7 mouse cellular contexts compared by ENCODE assay signal in the genomic region with DNA sequence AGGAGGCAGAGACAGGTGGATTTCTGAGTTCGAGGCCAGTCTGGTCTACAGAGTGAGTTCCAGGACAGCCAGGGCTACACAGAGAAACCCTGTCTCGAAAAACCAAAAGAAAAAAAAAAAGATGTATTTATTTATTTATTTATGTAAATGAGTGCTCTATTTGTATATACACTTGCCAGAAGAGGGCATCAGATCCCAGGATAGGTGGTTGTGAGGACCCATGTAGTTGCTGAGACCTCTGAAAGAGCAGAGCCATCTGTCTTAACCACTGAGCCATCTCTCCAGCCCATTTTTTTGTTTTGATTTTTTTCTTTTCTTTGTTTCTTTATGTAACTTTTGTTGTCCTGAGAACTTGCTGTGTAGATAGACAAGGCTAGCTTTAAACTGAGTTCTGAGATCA. TPM values are rescaled to one million over a fixed set of nuclear protein-coding genes. Genes with fewer than 3 reads are reported as not detected.
DNase-seq lines count a peak whose midpoint lies in the region; ATAC-seq and TF ChIP-seq lines count a peak whose summit lies in the region.
"Not testable (repeated sequence)": the region's sequence is repeated elsewhere in the genome, so short reads cannot be mapped to it uniquely, and the experiment has no call there.

No protein-coding gene starts in this region.

- not testable (repeated sequence) for H3K4me1 ChIP-seq in MEL (ENCODE audit: control insufficient read depth in 1 of 2, insufficient read depth in 2 of 2, low read length in 2 of 2); kidney, postnatal 0 days (replicated peaks; ENCODE audit: insufficient read depth, low read length)

- H3K36me3 ChIP-seq in MEL (ENCODE audit: control insufficient read depth in 1 of 2, insufficient read depth in 2 of 2, low read length in 2 of 2) = peaks cover 6 to 31% of the 10 kb centered on the region in 2 experiments
- H3K36me3 ChIP-seq in kidney, postnatal 0 days (ENCODE audit: insufficient read depth, low read length) = 0 out of 2 replicates have a peak, but pooled peaks cover 14% of the 10 kb centered on the region

- TF ChIP-seq CTCF in MEL (IDR thresholded peaks at IDR 0.05 in 2 of 3, conservative IDR thresholded peaks at IDR 0.05 in 1 of 3; ENCODE audit: control insufficient read depth in 1 of 3, insufficient read depth in 1 of 3, low read depth in 2 of 3, low read length in 3 of 3, poor library complexity in 1 of 3, severe bottlenecking in 1 of 3) = peak in 1 of 3 experiments; percentile 1; a peak in 1 of 6 replicates
- TF ChIP-seq CTCF in brain, embryonic 14.5 days (IDR thresholded peaks at IDR 0.05; ENCODE audit: borderline replicate concordance, extremely low read depth, insufficient read depth, insufficient read length) = not testable (repeated sequence)
- peak; percentile 46 for TF ChIP-seq CTCF in kidney, postnatal 0 days (IDR thresholded peaks at IDR 0.05; ENCODE audit: low read depth)

- not testable (repeated sequence) for TF ChIP-seq POLR2A in MEL (IDR thresholded peaks at IDR 0.05; ENCODE audit: control insufficient read depth in 1 of 2, insufficient read depth in 1 of 2, low read depth in 1 of 2, low read length in 2 of 2, poor library complexity in 1 of 2); brain, embryonic 14.5 days (IDR thresholded peaks at IDR 0.05; ENCODE audit: borderline replicate concordance, extremely low read depth, insufficient read depth, insufficient read length, poor library complexity, severe bottlenecking)

- not testable (repeated sequence) for H3K4me2 ChIP-seq in kidney, postnatal 0 days (ENCODE audit: low read length)

- H3K27ac ChIP-seq in MEL (ENCODE audit: control insufficient read depth, low read depth, low read length); kidney, postnatal 0 days: not testable (repeated sequence)

- not testable (repeated sequence) for H3K9ac ChIP-seq in MEL (ENCODE audit: control insufficient read depth, low read depth, low read length, poor library complexity, severe bottlenecking); kidney, postnatal 0 days (ENCODE audit: low read depth, low read length)

- not testable (repeated sequence) for H3K79me2 ChIP-seq in MEL (ENCODE audit: control insufficient read depth, insufficient read depth, low read length, poor library complexity)

- TF ChIP-seq RAD21 in MEL (IDR thresholded peaks at IDR 0.05; ENCODE audit: low read depth, low read length) = not testable (repeated sequence)

- H3K4me3 ChIP-seq in MEL (ENCODE audit: control insufficient read depth in 1 of 2, insufficient read depth in 1 of 2, low read depth in 2 of 2, low read length in 2 of 2); kidney, postnatal 0 days (replicated peaks; ENCODE audit: low read depth, low read length): not testable (repeated sequence)

- WGBS in kidney, postnatal 0 days = 82% methylated on average over 2 of the region's 2 CpGs

- ATAC-seq in granulocyte monocyte progenitor cell, adult 5-6 weeks (replicated peaks; ENCODE audit: poor library complexity, severe bottlenecking) = peak; percentile 72; the same call in 1 of the 2 replicates
- ATAC-seq in kidney, postnatal 0 days (replicated peaks; ENCODE audit: low FRiP score, low read depth) = not testable (repeated sequence)

- not testable (repeated sequence) for H3K9me3 ChIP-seq in MEL (replicated peaks; ENCODE audit: insufficient read depth, low read length); kidney, postnatal 0 days (replicated peaks; ENCODE audit: low read length)

- peak; percentile 41 for DNase-seq in MEL (ENCODE audit: low read depth, low spot score)
- DNase-seq in brain, embryonic 14.5 days (ENCODE audit: low read depth) = peak; percentile 44
- DNase-seq in kidney, postnatal 0 days (ENCODE audit: low spot score) = peak; percentile 53
- DNase-seq in lung, postnatal 10 days = peak; percentile 5
- DNase-seq in natural killer cell, adult 2 months (ENCODE audit: low spot score in 2 of 2) = peak; percentile 21 to 32
- peak; percentile 56 for DNase-seq in thymus, postnatal 0 days (ENCODE audit: low spot score)

- not testable (repeated sequence) for H3K27me3 ChIP-seq in MEL (ENCODE audit: control insufficient read depth in 1 of 2, insufficient read depth in 2 of 2, low read length in 2 of 2); kidney, postnatal 0 days (ENCODE audit: insufficient read depth, low read length)

- not testable (repeated sequence) for TF ChIP-seq EP300 in MEL (IDR thresholded peaks at IDR 0.05; ENCODE audit: low read depth in 1 of 2, low read length in 2 of 2)

TF ChIP-seq in MEL, 35 proteins besides CTCF, POLR2A, EP300 and RAD21:
- TF ChIP-seq ZNF384 (IDR thresholded peaks at IDR 0.05; ENCODE audit: low read depth, low read length) = peak; percentile 46; the same call in 1 of the 2 replicates

RNA-seq across cellular contexts. Expression of gene Kmt2e, which starts 19.3 kb away (rescaled TPM):
- 16.2 and 21.5 TPM in 2 replicates for total RNA-seq in MEL (2012; rRNA removed)
- polyA plus RNA-seq in MEL (2012; ENCODE audit: insufficient read depth in 1 of 2, insufficient read length in 2 of 2, low read depth in 1 of 2, low replicate concordance in 2 of 2, missing spikeins in 1 of 2) = 10 to 100 TPM; 29.3 to 75.6 TPM
- 44.2 and 75.0 TPM in 2 replicates for polyA plus RNA-seq in brain, embryonic 14.5 days (2012; rRNA removed)
- 78.3 and 87.5 TPM in 2 replicates for total RNA-seq in granulocyte monocyte progenitor cell, adult 5-6 weeks (2014; fragmentation: Nextera tagmentation)
- 41.5 and 65.1 TPM in 2 replicates for total RNA-seq in granulocyte monocyte progenitor cell, adult 5-6 weeks (2017)
- 76.8 and 85.9 TPM in 2 replicates for polyA plus RNA-seq in kidney, postnatal 0 days (2015; fragmentation: Nextera tagmentation; extraction: Ambion mirVana)
- 84.6 and 111 TPM in 2 replicates for polyA plus RNA-seq in thymus, postnatal 0 days (2015; fragmentation: Nextera tagmentation; extraction: Ambion mirVana)

Comparison
In these comparisons a context has a peak if more than half of its experiments do, and no peak if none do; other contexts are left out.
1. DNase-seq: peak in every context shown above with its lines; median percentile 56 in thymus, postnatal 0 days; 53 in kidney, postnatal 0 days; 44 in brain, embryonic 14.5 days; 41 in MEL; 26 in natural killer cell, adult 2 months; 5 in lung, postnatal 10 days.